Comparison of ENCODE assay signal across 19 mouse cellular contexts in the genomic region with DNA sequence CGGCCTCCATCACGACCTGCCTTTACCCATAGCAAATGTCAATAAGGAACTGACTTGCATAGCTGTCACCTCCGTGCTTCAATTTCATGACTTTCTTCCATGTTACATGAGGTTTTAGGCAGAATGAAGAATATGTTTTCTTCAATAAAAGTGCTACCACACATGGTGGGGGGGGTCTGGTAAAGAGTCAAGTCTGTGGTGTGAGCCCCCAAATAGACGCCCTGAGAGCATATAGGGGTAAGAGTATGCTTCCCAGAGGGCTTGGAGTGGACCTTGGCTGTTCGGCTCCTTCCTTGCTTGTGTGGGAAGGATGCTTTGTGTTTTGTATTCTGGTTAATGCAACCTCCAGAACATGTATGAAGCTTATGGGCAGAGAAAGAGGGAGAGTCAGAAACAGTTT. TPM values are rescaled to one million over a fixed set of nuclear protein-coding genes. Genes with fewer than 3 reads are reported as not detected.
"Had no signal": no experiment of that assay in that cellular context is flagged by ENCODE, and none has a peak within 500 bp of the region (broad histone marks: within the 10 kb centered on the region; RNA-seq: fewer than 3 reads in every experiment).

No protein-coding gene starts in this region.

- H3K36me3 ChIP-seq: neural tube, embryonic 12.5 days; neural tube, embryonic 13.5 days; stomach, embryonic 15.5 days had no signal

- H3K27ac ChIP-seq: neural tube, embryonic 12.5 days; neural tube, embryonic 13.5 days; neural tube, embryonic 15.5 days; stomach, embryonic 15.5 days; stomach, postnatal 0 days had no signal

- H3K4me2 ChIP-seq: neural tube, embryonic 12.5 days; neural tube, embryonic 13.5 days; neural tube, embryonic 15.5 days; stomach, embryonic 15.5 days had no signal

- DNase-seq: retina, postnatal 1 day; right cerebral cortex, adult 18-20 months; right cerebral cortex, postnatal 14 days; right cerebral cortex, postnatal 25 days; right cerebral cortex, postnatal 4 days; spleen, adult 18-20 months; thymus, adult 18-20 months; thymus, adult 2 months; thymus, postnatal 14 days; thymus, postnatal 25 days; thymus, postnatal 36 days; thymus, postnatal 4 days had no signal

- H3K4me1 ChIP-seq: neural tube, embryonic 12.5 days had no signal

- H3K9me3 ChIP-seq: neural tube, embryonic 12.5 days; neural tube, embryonic 13.5 days; neural tube, embryonic 15.5 days; stomach, embryonic 15.5 days had no signal

- H3K4me3 ChIP-seq: neural tube, embryonic 12.5 days; neural tube, embryonic 13.5 days; neural tube, embryonic 15.5 days; stomach, embryonic 15.5 days had no signal

- H3K9ac ChIP-seq: neural tube, embryonic 12.5 days; neural tube, embryonic 13.5 days; neural tube, embryonic 15.5 days; stomach, embryonic 15.5 days had no signal

RNA-seq across cellular contexts. Expression of gene Dmrta2, which starts 8.3 kb away (rescaled TPM):
- total RNA-seq: neutrophil, adult 5-6 weeks had no signal
- polyA plus RNA-seq: neural tube, embryonic 15.5 days; stomach, postnatal 0 days; thymus, postnatal 0 days had no signal
